Mouse (Mus musculus): Measurements from ENCODE around the gene Myof.
A peak's percentile ranks its signal among the peaks of the same experiment; 100 is the strongest.

The Myof gene

DNA sequence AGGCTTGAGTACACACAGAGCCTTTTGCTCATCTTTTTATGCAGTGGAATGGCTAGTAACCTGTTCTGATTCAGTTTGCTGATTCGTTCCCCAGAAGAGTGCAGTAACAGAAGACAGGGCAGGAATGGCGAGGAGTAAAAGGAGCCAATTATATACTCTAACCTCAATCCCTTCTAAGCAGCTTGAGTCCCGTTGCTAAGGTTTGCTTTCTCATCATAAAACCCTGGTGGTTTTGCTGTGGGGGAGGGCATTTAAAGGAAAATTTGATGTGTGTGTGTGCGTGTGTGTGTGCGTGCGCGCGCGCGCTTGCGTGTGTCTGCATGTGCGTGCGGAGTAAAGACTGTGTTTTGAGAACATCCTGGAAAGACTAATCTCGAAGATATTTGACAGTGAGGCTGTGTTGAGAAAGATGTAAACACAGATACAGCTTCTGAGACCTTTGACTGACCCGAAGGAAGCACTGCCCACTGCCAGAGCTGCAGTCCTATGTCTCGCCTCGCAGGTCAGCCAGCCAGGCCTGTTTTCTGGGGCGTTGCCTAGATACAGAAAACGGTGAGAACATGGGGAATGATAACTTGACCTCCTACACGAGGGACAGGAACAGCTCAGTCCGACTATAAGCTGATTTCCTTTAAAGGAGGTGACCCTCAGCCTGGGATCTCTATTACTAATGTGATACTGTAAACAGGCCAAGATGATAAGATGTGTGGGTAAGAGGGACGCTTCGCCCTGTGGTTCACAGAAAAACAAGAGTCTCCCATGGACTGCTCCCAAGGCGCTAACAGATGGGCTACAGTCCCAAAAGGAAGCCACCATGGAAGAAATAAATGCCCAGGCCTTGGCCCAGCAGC, 39.5 kb downstream of the Myof start:
- DNase-seq (ENCODE audit: low spot score in 2 of 2) = no peak

DNA sequence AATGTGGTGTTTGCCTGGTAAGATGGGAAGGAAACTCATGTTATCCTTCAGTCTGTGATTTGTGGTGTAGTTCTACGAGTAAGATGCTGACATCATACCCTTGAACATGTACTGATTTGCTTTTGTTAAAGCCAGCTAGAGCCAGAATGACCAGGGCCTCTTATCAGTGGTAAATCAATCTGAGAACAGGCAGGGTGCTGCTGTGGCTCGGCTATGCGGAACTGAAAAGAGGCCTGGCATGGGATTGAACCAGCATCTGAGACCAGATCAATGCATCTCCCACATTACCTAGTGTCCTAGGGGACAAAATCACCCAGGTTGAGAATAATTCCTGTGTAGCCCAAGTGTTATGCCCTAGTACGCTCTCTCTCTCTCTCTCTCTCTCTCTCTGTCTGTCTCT, 40.6 kb downstream of the Myof start:
- no peak for DNase-seq (ENCODE audit: low spot score in 2 of 2)

- no peak for DNase-seq (ENCODE audit: low spot score in 2 of 2)
Observed at GRCm38 (mm10) chr19:38000990-38001389, 42.4 kb downstream of the Myof start.

DNA sequence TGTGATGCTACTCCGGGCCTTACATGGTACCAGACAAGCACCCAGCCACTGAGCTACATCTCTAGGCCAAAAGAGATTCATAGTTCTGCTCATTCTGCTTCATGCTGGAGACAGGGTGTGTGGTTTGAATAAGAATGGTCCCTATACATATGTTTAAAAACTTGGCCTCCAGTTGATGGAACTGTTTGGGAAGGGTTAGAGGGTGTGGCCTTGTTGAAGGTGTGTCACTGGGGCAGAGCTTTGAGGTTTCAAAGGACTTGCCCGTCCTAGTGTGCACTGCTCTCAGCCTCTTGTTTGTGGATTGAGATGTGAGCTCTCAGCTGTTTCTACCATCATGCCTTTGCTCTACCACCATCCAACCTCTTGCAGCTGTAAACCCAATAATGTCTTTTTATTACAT, 43.4 kb downstream of the Myof start:
- no peak for DNase-seq (ENCODE audit: low spot score in 2 of 2)

- no peak for DNase-seq (ENCODE audit: low spot score in 2 of 2)
Observed at GRCm38 (mm10) chr19:37994301-37994700, 49.1 kb downstream of the Myof start.

DNA sequence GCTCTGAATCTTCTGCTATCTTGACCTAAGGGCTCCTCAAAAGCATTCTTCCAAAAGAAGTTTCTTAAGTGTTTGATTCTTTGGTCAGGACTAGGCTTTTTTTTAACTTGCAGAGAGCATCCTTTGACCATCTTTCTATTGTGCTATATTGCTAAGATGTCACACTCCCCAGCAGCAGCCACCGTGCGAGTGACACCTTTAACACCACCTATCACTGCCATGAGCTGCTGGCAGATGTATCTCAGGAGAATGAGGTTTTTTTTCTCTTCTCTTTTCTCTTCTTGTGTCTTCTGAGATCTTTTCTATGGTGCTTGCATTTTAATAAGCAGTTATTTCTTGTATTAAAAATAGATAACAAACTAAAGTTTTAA, 51.2 kb downstream of the Myof start:
- DNase-seq (ENCODE audit: low spot score in 2 of 2) = no peak

- peak; percentile 68 to 88 for DNase-seq (ENCODE audit: low spot score in 2 of 2)
Observed at GRCm38 (mm10) chr19:37991399-37992183, 51.8 kb downstream of the Myof start.

GRCm38 (mm10) chr19:37989971-37990370, 53.4 kb downstream of the Myof start:
- DNase-seq (ENCODE audit: low spot score in 2 of 2) = no peak

GRCm38 (mm10) chr19:37988156-37988555, 55.2 kb downstream of the Myof start:
- DNase-seq (ENCODE audit: low spot score in 2 of 2) = no peak

DNA sequence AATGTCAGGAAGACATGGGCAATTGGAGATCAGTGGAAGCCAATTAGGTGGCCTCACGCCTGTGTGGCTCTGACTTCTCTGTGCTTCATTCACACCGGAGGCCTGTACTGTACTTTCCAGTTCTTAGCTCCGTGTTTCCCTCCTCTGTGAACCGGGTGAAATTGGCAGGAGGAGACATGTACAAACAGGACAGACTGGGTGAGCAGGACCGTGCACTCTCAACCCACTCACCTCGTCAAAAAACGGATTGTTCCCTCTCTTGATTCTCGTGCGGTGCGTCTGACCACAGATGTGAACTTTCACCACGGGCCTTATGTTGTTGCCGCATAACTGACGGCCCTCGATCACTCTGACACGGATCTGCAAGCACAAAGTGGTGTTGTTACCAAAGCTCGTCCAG, 57.6 kb downstream of the Myof start:
- DNase-seq (ENCODE audit: low spot score in 2 of 2) = no peak

- no peak for DNase-seq (ENCODE audit: low spot score in 2 of 2)
Observed at GRCm38 (mm10) chr19:37975951-37976350, 67.4 kb downstream of the Myof start.

DNA sequence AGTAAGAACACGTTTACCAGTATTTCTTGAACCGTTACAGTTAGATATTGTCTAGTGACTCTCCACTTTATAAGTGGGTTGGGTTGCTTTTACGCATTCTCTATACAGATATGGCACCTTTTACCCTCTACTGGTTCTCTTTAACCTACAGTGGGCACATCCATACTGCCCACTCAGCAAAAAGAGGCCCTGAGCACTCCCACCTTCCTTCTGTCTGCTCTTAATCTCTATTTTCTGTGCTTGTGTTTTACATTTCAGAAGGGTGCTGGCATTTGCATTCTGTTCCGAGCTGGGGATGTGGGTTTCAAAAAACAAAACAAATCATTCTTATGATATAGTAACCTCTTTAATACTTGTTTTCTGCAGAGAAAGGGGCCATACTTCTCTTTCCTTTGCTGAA, 72.8 kb downstream of the Myof start:
- no peak for DNase-seq (ENCODE audit: low spot score in 2 of 2)

GRCm38 (mm10) chr19:37970004-37970403, 73.4 kb downstream of the Myof start:
- no peak for DNase-seq (ENCODE audit: low spot score in 2 of 2)

- no peak for DNase-seq (ENCODE audit: low spot score in 2 of 2)
Observed at GRCm38 (mm10) chr19:37965828-37966227, 77.5 kb downstream of the Myof start.

- no peak for DNase-seq (ENCODE audit: low spot score in 2 of 2)
Observed at GRCm38 (mm10) chr19:37963421-37963820, 80.0 kb downstream of the Myof start.

- DNase-seq (ENCODE audit: low spot score in 2 of 2) = no peak
Observed at GRCm38 (mm10) chr19:37960791-37961190, 82.6 kb downstream of the Myof start.

GRCm38 (mm10) chr19:37959543-37960215, 83.7 kb downstream of the Myof start:
- no peak for DNase-seq (ENCODE audit: low spot score in 2 of 2)

- DNase-seq (ENCODE audit: low spot score in 2 of 2) = no peak
Observed at GRCm38 (mm10) chr19:37959076-37959475, 84.3 kb downstream of the Myof start.

DNA sequence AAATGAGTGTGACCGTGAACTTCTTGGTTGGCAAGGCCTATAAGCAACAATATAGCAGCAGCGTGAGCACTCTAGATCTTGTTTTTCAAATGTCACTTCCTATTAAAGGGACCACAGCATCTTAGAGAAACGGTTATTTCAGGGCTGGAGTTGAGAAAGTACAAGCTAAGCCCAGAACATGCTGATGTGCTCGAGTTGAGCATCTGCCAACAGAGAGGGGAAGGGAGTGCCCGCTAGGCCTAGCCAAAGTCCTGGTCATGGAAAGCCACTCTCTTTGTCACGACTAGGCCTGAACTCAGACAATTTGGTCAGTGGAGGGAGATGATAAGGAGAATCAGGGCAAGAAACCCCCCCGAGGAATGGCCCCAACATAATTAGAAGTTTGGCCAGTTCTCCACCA, 86.1 kb downstream of the Myof start:
- DNase-seq (ENCODE audit: low spot score in 2 of 2) = no peak

GRCm38 (mm10) chr19:37956006-37956405, 87.4 kb downstream of the Myof start:
- DNase-seq (ENCODE audit: low spot score in 2 of 2) = no peak

- DNase-seq (ENCODE audit: low spot score in 2 of 2) = peak; percentile 31 to 57
Observed at GRCm38 (mm10) chr19:37955425-37956001, 87.9 kb downstream of the Myof start.

DNA sequence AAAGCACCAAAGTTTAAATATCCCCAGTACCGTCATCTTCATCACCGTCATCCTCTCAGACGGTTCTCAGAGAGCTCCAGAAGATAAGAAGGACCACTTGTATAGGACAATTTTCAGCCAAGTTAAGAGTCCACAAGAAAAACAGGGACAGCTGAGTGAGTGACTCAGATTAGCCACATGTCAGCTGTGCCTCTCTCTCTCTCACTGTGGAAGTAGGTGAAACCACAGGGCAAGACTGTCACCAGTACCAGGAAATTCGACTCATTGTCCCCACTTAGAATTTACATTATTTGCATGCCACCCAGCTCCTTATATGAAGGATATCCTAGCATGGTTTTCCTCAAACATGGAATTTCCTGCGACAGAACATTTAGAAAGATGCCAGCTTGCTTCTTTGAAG, 88.6 kb downstream of the Myof start:
- DNase-seq (ENCODE audit: low spot score in 2 of 2) = no peak

Data from right cerebral cortex, postnatal 36 days (tissue).